ENCODE assay signal across 7 mouse cellular contexts in the genomic region with DNA sequence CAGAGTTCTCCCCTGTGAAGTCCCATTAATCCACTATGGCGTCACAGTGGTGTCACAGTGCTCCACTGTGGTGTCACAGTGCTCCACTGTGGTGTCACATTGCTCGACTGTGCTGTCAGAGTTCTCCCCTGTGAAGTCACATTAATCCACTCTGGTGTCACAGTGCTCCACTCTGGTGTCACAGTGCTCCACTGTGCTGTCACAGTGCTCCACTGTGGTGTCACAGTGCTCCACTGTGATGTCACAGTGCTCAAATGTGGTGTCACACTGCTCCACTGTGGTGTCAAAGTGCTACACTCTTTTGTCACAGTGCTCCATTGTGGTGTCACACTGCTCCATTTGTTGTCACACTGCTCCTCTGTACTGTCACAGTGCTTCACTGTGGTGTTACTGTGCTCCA.
DNase-seq lines count a peak whose midpoint lies in the region; ATAC-seq lines count a peak whose summit lies in the region.
"Not testable (repeated sequence)": the region's sequence is repeated elsewhere in the genome, so short reads cannot be mapped to it uniquely, and the experiment has no call there.

No protein-coding gene starts in this region.

- not testable (repeated sequence) for H3K9ac ChIP-seq in embryonic facial prominence, embryonic 15.5 days; heart, embryonic 12.5 days; hindbrain, embryonic 15.5 days; liver, embryonic 15.5 days; midbrain, embryonic 12.5 days (replicated peaks); neural tube, embryonic 15.5 days (replicated peaks)

- ATAC-seq in embryonic facial prominence, embryonic 15.5 days (ENCODE audit: insufficient number of reproducible peaks, low FRiP score, low TSS enrichment, low read depth): peak; percentile 73
- ATAC-seq in heart, embryonic 12.5 days (ENCODE audit: insufficient number of reproducible peaks, low FRiP score): peak; percentile 76
- peak; percentile 79 for ATAC-seq in hindbrain, embryonic 15.5 days (ENCODE audit: low FRiP score, low read depth)
- ATAC-seq in liver, embryonic 15.5 days (ENCODE audit: insufficient read depth): peak; percentile 55
- ATAC-seq in midbrain, embryonic 12.5 days (ENCODE audit: low FRiP score, low read depth): peak; percentile 69
- ATAC-seq in neural tube, embryonic 15.5 days (ENCODE audit: low FRiP score): peak; percentile 77; the same call in 1 of the 2 replicates

- not testable (repeated sequence) for H3K27ac ChIP-seq in embryonic facial prominence, embryonic 15.5 days (replicated peaks); heart, embryonic 12.5 days (ENCODE audit: poor library complexity, severe bottlenecking); hindbrain, embryonic 15.5 days (replicated peaks); limb, embryonic 10.5 days; liver, embryonic 15.5 days (replicated peaks); midbrain, embryonic 12.5 days (replicated peaks); neural tube, embryonic 15.5 days (replicated peaks)

- not testable (repeated sequence) for H3K27me3 ChIP-seq in embryonic facial prominence, embryonic 15.5 days; heart, embryonic 12.5 days (replicated peaks); hindbrain, embryonic 15.5 days; limb, embryonic 10.5 days (ENCODE audit: low read depth, poor library complexity, severe bottlenecking); liver, embryonic 15.5 days; midbrain, embryonic 12.5 days; neural tube, embryonic 15.5 days (replicated peaks)

- H3K36me3 ChIP-seq in embryonic facial prominence, embryonic 15.5 days; heart, embryonic 12.5 days; hindbrain, embryonic 15.5 days; limb, embryonic 10.5 days; liver, embryonic 15.5 days (replicated peaks); midbrain, embryonic 12.5 days; neural tube, embryonic 15.5 days: not testable (repeated sequence)

- not testable (repeated sequence) for H3K9me3 ChIP-seq in embryonic facial prominence, embryonic 15.5 days (replicated peaks); hindbrain, embryonic 15.5 days; liver, embryonic 15.5 days (replicated peaks); neural tube, embryonic 15.5 days (replicated peaks)
- peaks cover 91% of the 10 kb centered on the region for H3K9me3 ChIP-seq in heart, embryonic 12.5 days (replicated peaks)
- peaks cover 71% of the 10 kb centered on the region for H3K9me3 ChIP-seq in limb, embryonic 10.5 days (replicated peaks)
- peaks cover 73% of the 10 kb centered on the region for H3K9me3 ChIP-seq in midbrain, embryonic 12.5 days

- WGBS in embryonic facial prominence, embryonic 15.5 days: 64% methylated on average over 2 of the region's 2 CpGs
- WGBS in heart, embryonic 12.5 days: 58% methylated on average over 2 of the region's 2 CpGs
- 77% methylated on average over 2 of the region's 2 CpGs for WGBS in hindbrain, embryonic 15.5 days
- 69% methylated on average over 2 of the region's 2 CpGs for WGBS in limb, embryonic 10.5 days
- 35% methylated on average over 2 of the region's 2 CpGs for WGBS in liver, embryonic 15.5 days (ENCODE audit: insufficient replicate concordance)
- 73% methylated on average over 2 of the region's 2 CpGs for WGBS in midbrain, embryonic 12.5 days
- 64% methylated on average over 2 of the region's 2 CpGs for WGBS in neural tube, embryonic 15.5 days

- DNase-seq in limb, embryonic 10.5 days (ENCODE audit: low spot score): peak; percentile 22

- not testable (repeated sequence) for H3K4me1 ChIP-seq in embryonic facial prominence, embryonic 15.5 days; heart, embryonic 12.5 days (replicated peaks); hindbrain, embryonic 15.5 days (replicated peaks); limb, embryonic 10.5 days; liver, embryonic 15.5 days (replicated peaks); midbrain, embryonic 12.5 days; neural tube, embryonic 15.5 days

- H3K4me2 ChIP-seq in embryonic facial prominence, embryonic 15.5 days (replicated peaks); heart, embryonic 12.5 days; hindbrain, embryonic 15.5 days; liver, embryonic 15.5 days; midbrain, embryonic 12.5 days (replicated peaks); neural tube, embryonic 15.5 days: not testable (repeated sequence)

- not testable (repeated sequence) for H3K4me3 ChIP-seq in embryonic facial prominence, embryonic 15.5 days (replicated peaks); heart, embryonic 12.5 days; hindbrain, embryonic 15.5 days; limb, embryonic 10.5 days; liver, embryonic 15.5 days (replicated peaks); midbrain, embryonic 12.5 days; neural tube, embryonic 15.5 days (replicated peaks)
